Mouse (Mus musculus) heart, adult 2 months (tissue): ENCODE measurements at regions not wholly inside any gene's neighbourhood (a gene's known extent, or its start where the extent isn't known, plus 50 kb on each side); places are given as distances from the start of the nearest gene placed in this dataset.

Experiments used
- DNase-seq, 2 experiments: peaks; one replicate each; pipeline ENCODE4 v3.0.0; 2021
- H3K27ac ChIP-seq: fragments of 200-600 bp; 2 replicates; pipeline ENCODE4 v1.8.1; 2022
- H3K27me3 ChIP-seq: fragments of 200-500 bp; 2 replicates; pipeline ENCODE4 v1.6.1; 2012; ENCODE audit warnings: mild to moderate bottlenecking, low read length, inconsistent platforms, mixed read lengths; ENCODE audit not compliant: control insufficient read depth, insufficient read depth
- H3K36me3 ChIP-seq: fragments of 200-500 bp; 2 replicates; pipeline ENCODE4 v1.6.1; 2012; ENCODE audit warnings: low read length, inconsistent platforms; ENCODE audit not compliant: control insufficient read depth, insufficient read depth
- H3K4me1 ChIP-seq: fragments of 200-500 bp; 2 replicates; pipeline ENCODE4 v1.6.1; 2011; ENCODE audit warnings: low read length; ENCODE audit not compliant: control insufficient read depth, insufficient read depth
- H3K4me3 ChIP-seq: fragments of 200-600 bp; 2 replicates; pipeline ENCODE4 v1.8.1; 2022
- H3K79me2 ChIP-seq: fragments of 200-500 bp; replicated peaks from 2 replicates; pipeline ENCODE4 v1.6.1; 2012; ENCODE audit warnings: mild to moderate bottlenecking, inconsistent platforms, low read length, moderate library complexity, mixed read lengths; ENCODE audit not compliant: control insufficient read depth, insufficient read depth
- H3K9ac ChIP-seq: fragments of 200-500 bp; 2 replicates; pipeline ENCODE4 v1.6.1; 2012; ENCODE audit warnings: low read depth, mild to moderate bottlenecking, control low read depth, inconsistent platforms, low read length, mixed read lengths
- CTCF ChIP-seq: fragments of 200-600 bp; IDR thresholded peaks from 2 replicates; pipeline ENCODE4 v1.8.1; 2022; ENCODE audit warnings: antibody characterized with exemption, mild to moderate bottlenecking, moderate library complexity
- EP300 ChIP-seq: fragments of 200-500 bp; IDR thresholded peaks from 2 replicates; pipeline ENCODE4 v1.6.1; 2011; ENCODE audit warnings: low read depth, low read length, control low read depth; ENCODE audit not compliant: insufficient read depth
- POLR2A ChIP-seq: fragments of 200-500 bp; IDR thresholded peaks from 2 replicates; pipeline ENCODE4 v1.6.1; 2011; ENCODE audit warnings: mild to moderate bottlenecking, low read depth, low read length, control low read depth; ENCODE audit not compliant: insufficient read depth
- WGBS: fragments of 180-500 bp; shearing (Covaris S2); methylation state at CpG from one replicate; pipeline ENCODE4 v1.1.7; 2018; 5-methylcytosine and 5-hydroxymethylcytosine counted together
- intact Hi-C: fragments of 180-260 bp; cut with DNase I; formaldehyde crosslinking; loops from one replicate; pipeline ENCODE4 v1.15.1; 2025

DNA sequence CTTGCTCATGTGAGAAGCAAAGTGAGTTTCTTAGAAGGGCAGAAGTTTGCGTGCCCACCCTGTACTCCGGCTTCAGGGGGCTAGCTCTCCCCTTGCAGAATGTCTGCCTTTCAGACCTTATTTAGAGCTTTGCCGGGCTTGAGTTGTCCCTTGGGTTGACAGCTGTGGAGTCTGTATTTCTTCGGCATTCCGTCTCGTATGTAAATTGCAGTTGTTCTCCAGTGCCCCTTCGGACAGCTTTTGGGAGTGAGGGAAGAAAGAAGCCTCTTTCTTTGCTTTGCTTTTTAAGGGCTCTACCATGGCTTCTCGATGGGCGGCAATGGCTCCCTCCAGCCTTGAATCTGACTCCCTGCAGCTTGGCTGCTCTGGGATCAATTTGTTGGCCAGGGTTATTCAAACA is 386.9 kb upstream of the Pmfbp1 start:
- Histone ChIP-seq H3K27ac (no peak overlapping the region), H3K79me2 (no peaks in the 10 kb centered on the region), H3K27me3 (no peaks in the 10 kb centered on the region), H3K4me1 (peaks cover 4% of the 10 kb centered on the region; the same call in 1 of the 2 replicates), H3K4me3 (no peak overlapping the region), H3K9ac (no peak overlapping the region), H3K36me3 (no peaks in the 10 kb centered on the region)
- intact Hi-C loops: no loop called here
- TF ChIP-seq EP300 (no peak), POLR2A (no peak), CTCF (no peak)
- DNase-seq: no peak
- WGBS: 67% methylated on average over 9 of the region's 9 CpGs

DNA sequence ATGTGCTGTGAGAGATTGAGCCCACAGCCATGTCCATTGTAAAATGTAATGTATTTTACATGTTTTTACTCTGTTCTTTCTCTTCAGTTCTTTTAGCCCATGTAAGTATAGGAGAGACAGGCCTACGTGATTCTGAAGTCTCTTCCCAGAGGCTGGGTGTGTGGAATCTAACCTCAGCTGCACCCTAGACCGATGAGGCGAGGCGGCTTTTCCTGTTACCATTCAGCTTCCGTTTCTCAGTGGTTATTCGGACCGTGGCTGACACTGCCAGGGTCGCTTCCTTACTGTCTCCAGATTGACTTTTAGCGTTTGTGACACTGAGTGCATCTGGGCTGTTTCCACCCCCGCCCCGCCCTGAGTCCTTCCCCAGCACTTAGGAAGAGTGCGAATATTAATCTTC is 386.1 kb upstream of the Pmfbp1 start:
- Histone ChIP-seq H3K4me1 (peaks cover 4% of the 10 kb centered on the region; the same call in 1 of the 2 replicates), H3K9ac (no peak overlapping the region), H3K27me3 (no peaks in the 10 kb centered on the region), H3K4me3 (no peak overlapping the region), H3K79me2 (no peaks in the 10 kb centered on the region), H3K27ac (no peak overlapping the region), H3K36me3 (no peaks in the 10 kb centered on the region)
- no peak for DNase-seq
- TF ChIP-seq POLR2A (no peak), EP300 (no peak), CTCF (no peak)
- WGBS: 33% methylated on average over 12 of the region's 12 CpGs
- intact Hi-C loops: no loop called here

DNA sequence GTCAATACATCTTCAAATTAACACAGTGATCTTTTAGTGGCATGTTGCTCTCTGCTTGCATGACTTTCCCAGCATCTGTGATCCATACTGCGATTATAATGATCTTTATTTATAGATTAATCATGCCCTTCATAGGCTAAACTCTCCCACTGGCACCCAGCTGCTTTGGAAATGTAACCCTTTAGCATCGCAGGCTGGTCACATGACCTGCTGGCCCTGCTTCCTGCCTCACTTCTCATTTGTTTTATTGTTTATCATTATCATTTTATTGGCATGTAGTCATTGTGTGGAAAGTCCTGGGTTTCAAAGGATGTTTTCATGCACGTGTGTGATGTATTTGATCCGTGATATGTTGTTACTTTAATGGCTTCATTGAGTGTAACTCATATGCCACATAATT is 384.4 kb upstream of the Pmfbp1 start:
- Histone ChIP-seq H3K27me3 (no peaks in the 10 kb centered on the region), H3K9ac (no peak overlapping the region), H3K4me3 (no peak overlapping the region), H3K36me3 (no peaks in the 10 kb centered on the region), H3K79me2 (no peaks in the 10 kb centered on the region), H3K4me1 (peaks cover 4% of the 10 kb centered on the region; the same call in 1 of the 2 replicates), H3K27ac (no peak overlapping the region)
- WGBS: 76% methylated on average over 4 of the region's 4 CpGs
- TF ChIP-seq EP300 (no peak), CTCF (no peak), POLR2A (no peak)
- intact Hi-C loops: no loop called here
- DNase-seq: no peak

DNA sequence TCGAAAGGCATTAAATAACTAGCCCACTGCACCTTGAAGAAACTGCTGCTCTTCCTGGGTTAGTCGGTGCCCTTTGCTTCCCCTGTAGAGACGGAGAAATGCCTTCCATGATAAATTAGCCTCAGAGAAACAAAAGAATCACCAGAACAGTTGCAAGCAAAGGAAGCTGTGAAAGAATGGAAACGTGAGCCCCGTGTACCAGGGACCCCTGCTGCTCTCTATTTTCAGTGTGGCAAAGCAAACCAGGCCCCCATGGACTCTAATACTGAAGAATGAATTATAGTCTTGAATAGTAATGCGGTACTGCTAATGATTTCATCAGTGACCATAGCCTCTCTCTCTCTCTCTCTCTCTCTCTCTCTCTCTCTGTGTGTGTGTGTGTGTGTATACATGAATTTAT is 372.1 kb upstream of the Pmfbp1 start:
- WGBS: 62% methylated on average over 6 of the region's 6 CpGs
- no peak for DNase-seq
- Histone ChIP-seq H3K27ac (no peak overlapping the region), H3K9ac (no peak overlapping the region), H3K79me2 (no peaks in the 10 kb centered on the region), H3K36me3 (no peaks in the 10 kb centered on the region), H3K4me3 (no peak overlapping the region), H3K27me3 (no peaks in the 10 kb centered on the region), H3K4me1 (no peaks in the 10 kb centered on the region)
- TF ChIP-seq CTCF: no peak
- no peak for TF ChIP-seq EP300
- TF ChIP-seq POLR2A: no peak
- intact Hi-C loops: no loop called here

DNA sequence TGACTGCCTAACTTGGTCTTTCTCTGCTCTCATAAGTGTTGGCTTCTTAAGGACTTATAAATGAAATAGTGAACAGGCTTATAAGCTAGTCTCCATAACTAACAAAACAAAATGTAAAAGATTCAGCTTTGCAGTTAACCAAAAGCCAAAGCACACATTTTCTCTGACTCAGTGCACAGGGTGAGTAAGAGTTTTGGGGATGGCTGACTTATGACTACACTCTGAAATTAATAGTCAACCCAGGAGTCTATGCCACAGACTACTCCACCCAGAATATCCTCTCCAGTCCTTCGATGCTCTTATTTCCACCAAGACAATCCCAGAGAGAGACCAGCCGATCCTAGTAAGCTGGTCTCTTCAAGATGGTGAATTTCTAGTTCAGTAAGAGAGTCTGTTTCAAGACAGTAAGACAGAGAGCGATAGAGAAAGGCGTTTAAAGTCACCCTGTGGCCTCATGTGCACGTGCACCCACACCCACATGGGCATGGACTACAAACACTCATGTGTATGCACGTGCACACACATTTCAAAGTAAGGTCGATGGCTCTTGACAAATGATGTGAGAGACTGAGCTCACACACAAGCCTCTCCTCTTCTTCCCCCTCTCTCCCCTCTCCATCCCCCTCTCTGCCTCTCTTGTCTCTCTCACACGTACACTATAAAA is 351.2 kb upstream of the Pmfbp1 start:
- H3K27ac ChIP-seq: no peak overlapping the region
- no peak for TF ChIP-seq CTCF
- no peak for TF ChIP-seq EP300
- TF ChIP-seq POLR2A: no peak
- no peak for DNase-seq
- intact Hi-C loops: no loop called here
- no peaks in the 10 kb centered on the region for H3K27me3 ChIP-seq
- H3K4me3 ChIP-seq: no peak overlapping the region
- H3K4me1 ChIP-seq: no peaks in the 10 kb centered on the region
- WGBS: 86% methylated on average over 8 of the region's 8 CpGs
- no peaks in the 10 kb centered on the region for H3K36me3 ChIP-seq
- no peak overlapping the region for H3K9ac ChIP-seq
- H3K79me2 ChIP-seq: no peaks in the 10 kb centered on the region

DNA sequence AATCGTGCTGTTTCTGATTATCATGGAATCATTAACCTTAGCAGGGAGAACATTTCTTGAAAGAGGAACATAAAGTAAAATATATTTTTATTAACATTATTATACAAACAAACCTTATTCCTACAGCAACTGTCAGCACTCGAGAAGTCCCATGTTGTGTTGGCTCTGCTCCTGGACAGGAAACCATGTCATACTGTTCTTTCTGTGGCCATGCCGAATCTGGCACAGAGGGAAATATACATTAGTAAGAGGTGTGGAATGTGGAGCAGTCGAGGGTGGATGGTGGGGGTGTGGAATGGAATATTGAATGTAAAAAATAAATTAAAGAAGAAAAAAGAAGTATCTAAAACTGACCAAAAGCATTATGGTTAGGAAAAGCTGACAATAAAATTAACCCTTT is 342.1 kb upstream of the Pmfbp1 start:
- no peaks in the 10 kb centered on the region for H3K27me3 ChIP-seq
- no peak overlapping the region for H3K4me3 ChIP-seq
- H3K36me3 ChIP-seq: no peaks in the 10 kb centered on the region
- TF ChIP-seq POLR2A (no peak), EP300 (no peak), CTCF (no peak)
- no peak overlapping the region for H3K27ac ChIP-seq
- no peak for DNase-seq
- no peaks in the 10 kb centered on the region for H3K79me2 ChIP-seq
- H3K9ac ChIP-seq: no peak overlapping the region
- 37% methylated on average over 4 of the region's 4 CpGs for WGBS
- peaks cover 3% of the 10 kb centered on the region for H3K4me1 ChIP-seq
- intact Hi-C loops: no loop called here
